Mouse (Mus musculus): ENCODE results near the gene Epb42. TPM values are rescaled to one million over a fixed set of nuclear protein-coding genes. Genes with fewer than 3 reads are reported as not detected.
"Not testable (repeated sequence)": the region's sequence is repeated elsewhere in the genome, so short reads cannot be mapped to it uniquely, and the experiment has no call there.

The Epb42 gene
- not detected for total RNA-seq (2021)

DNA sequence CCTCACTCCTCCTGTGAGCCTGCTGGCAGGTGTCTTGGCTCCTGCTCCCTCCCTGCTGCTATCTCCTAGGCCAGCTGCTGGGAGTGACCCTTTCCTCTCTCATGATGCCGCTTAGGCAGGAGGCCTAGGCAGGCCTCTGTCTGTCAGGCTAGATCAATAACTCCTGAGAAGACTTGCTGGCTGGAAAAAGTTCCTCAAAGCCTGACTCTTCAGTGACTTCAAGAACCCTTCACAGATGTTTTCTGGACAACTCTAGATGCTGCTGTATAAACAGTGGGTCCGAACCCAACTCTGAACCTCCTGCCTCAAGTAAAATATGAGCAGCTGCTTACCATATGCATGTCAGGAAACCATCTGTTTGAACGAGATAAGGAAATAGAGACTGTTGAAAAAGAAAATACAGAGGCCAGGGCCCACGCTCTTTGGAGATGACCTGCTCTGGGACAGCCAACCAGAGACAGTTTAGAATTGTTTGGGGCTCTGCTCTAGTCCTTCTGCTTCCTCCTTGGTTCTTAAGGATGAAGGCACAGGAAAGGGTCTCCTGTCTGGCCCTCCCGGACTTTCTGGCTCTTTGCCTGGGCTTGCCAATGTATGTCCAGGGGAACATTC lies at the start of gene Epb42:
Gene Epb42 (minus strand): TSS at position 340 of the 609 bp plus-strand sequence.
- DNase-seq (ENCODE audit: low spot score in 2 of 2), result no peak
- intact Hi-C loops (cut with DNase I), result no loop called here

DNA sequence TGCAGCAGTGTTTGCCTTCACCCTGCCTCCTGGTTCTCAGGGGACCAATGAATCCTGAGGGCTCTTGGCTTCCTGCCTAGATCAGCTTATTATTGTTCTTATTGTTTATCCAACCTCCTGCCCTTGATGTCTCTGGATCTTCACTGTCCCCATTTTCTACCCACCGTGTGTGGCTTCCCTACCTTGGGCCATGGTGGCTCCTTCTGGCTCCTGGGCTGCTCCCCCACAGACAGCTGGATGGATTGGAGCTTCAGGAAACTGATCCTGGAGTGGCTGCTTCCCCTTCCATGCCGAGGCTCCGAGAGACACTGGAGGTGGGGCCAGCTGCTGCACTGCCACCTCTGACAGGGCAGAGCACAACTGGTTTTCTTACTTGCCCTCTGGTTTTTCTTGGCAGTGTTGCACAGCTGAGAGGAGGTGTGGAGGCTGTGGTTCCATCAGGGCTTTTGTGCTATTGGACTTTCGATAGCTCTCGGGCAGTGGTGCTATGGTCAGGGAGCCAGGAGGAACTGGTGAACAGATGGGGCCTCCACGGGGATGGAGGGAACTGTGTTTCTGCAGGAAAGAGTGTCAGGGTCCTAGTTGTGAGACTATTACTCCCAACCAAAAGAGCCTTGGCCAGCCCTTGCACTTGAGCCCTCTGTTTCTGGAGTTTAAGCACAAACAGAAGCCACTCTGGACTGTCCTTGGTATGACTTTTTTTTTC lies 48.8 kb upstream of the Epb42 start, which contains the start of gene Tgm5:
Gene Tgm5 (minus strand): TSS at position 362 of the 706 bp plus-strand sequence.
- intact Hi-C loops (cut with DNase I), result no loop called here
- DNase-seq (ENCODE audit: low spot score in 2 of 2), result no peak

DNA sequence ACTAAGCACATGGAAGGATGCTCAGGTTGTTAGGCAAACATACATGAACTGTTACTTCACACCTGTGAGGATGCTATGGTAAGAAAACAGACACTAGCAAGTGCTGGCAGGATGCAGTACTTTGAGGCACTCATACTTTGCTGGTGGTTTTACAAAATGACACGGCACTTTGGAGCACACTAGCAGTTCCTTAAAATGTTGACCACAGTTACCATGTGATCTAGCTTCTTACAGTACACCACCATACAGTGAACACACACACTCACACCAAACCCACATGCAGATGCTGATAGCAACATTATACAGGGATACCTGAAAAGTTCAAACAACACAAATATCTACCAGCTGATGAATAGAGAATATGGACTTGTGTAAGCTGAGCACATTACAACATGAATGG lies 45.8 kb upstream of the Epb42 start:
- intact Hi-C loops (cut with DNase I), result no loop called here
- no peak for DNase-seq (ENCODE audit: low spot score in 2 of 2)

DNA sequence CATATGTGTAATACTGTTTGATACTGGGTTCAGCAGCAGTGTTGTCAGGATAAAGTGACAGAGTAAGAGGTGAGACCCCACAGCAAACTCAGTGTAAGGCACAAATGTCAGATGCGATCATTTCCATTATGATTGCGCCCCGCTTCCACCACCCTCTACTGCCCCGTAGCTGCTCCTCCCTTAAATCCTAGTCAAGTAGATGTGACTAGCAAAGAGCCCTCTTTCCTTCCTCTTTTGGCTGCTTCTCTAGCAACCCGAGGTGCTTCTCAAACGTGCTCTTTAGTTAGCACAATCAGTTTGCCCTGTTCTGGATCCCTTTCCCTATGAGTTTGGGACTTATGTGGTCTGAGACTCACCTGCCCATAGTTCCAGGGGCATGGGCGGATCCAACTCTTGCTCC lies 37.9 kb upstream of the Epb42 start:
- intact Hi-C loops (cut with DNase I), result no loop called here
- DNase-seq (ENCODE audit: low spot score in 2 of 2), result no peak

DNA sequence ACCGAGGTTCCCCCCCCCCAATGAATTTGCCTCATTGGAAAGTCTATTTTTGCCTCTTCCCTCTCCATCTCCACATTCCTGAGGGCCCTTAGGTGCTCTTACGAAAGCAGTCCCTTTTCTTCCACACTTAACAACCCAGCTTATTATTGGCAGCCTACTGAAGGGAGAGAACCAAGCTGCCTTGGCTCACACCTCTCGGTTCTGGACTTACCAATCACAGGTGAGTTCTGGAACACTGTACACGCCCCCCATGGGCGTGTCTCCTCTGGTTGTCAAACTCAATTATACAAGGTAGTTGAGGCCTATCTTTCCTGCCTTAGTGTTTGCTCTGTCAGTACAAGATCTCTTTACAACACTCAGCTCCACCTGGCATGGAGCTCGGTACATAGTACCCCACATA lies 35.0 kb upstream of the Epb42 start:
- intact Hi-C loops (cut with DNase I), result no loop called here
- no peak for DNase-seq (ENCODE audit: low spot score in 2 of 2)

DNA sequence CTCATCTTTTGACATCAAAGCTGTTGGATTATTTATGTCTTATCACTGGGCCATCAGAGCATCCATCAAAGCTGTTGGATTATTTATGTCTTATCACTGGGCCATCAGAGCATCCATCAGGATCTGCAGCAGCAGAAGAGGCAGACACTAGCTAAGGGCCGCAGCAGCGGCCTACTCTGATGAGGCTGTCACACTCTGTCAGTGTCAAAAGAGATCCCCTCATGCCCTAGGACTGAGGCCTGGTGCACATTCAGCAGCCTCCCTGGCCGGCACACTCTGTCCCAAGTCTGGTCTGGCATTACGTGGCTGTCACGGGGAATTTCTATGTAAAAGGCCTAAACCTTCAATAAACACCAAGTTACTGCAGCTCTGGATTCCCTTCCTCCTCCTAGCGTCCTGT lies 32.6 kb upstream of the Epb42 start:
- intact Hi-C loops (cut with DNase I), result no loop called here
- DNase-seq (ENCODE audit: low spot score in 2 of 2), result no peak

DNA sequence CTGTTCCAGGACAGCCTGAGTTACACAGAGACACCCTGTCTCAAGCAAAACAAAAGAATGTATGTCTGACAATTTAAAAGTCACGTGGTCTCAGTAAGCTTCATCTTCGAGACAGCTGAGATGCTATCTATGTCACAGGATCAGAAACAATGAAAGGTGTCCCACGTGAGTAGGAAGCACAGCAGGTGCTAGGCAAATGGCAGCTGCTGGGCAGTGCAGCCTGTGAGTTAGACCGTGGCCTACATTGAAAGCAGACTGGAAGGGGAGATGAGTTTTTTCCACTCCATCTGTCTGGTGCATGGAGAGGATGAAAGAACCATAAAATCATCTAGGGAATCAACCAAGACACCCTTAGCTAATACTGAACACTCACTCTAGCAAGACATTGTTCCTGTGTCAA lies 30.2 kb upstream of the Epb42 start:
- intact Hi-C loops (cut with DNase I), result no loop called here

DNA sequence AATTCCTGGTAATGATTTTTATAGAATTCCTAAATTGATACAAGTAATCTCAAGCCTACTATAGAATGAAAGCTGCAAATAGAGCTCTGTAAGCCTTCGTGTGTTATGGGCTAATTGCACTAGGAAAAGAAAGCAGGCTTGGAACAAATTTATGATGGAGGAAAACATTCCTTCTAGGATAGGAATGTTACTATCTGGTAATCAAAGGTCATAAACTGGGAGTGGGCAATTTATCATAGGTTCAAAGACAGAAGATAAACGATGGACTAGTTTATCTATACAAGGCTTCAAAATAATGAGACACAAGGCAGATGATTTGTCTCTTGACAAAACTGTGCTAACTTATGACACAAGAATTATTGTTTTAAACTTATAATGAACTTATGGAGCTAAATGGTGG lies 24.4 kb upstream of the Epb42 start:
- DNase-seq (ENCODE audit: low spot score in 2 of 2), result no peak
- intact Hi-C loops (cut with DNase I), result no loop called here

More for the DNA sequence above, 30.2 kb upstream of the Epb42 start:
- no peak for DNase-seq (ENCODE audit: low spot score in 2 of 2)

DNA sequence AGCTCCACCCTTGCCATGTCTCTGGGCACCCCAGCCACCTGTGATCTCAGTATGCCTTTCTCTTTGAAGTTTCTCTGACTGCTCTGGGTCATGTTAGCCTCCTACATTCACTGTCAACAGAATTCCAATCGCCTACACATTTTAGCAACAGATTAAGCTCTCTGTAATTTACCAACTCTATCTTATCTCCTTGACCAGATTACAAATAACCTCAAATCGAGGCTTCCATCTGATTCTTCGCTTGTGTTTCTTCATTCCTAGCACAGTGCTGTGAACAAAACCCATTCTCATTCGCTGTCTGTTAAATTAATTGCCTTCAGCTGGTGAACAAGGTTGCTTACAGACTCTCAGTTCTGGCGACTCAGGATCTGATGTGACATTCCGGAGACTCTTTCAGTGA lies 21.1 kb upstream of the Epb42 start:
- no peak for DNase-seq (ENCODE audit: low spot score in 2 of 2)
- intact Hi-C loops (cut with DNase I), result no loop called here

DNA sequence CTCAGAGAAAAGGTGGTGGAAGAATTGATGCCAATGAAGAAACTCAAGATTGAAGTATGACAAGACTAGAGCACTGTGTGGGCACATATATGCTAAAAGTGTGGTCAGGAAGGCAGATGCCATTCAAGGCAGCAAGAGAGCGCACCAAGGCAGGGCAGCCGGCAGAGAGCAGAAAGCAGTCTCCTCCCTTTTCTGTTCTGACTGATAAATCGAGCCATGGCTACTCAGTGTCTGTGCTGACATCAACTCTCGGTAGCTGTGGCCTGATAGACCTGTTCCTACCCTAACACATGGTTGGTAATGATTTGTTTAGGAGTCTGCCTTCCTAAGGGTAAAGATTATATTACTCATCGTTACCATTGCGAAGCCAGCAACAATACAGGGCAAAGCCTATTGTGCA lies 19.0 kb upstream of the Epb42 start:
- intact Hi-C loops (cut with DNase I), result no loop called here

DNA sequence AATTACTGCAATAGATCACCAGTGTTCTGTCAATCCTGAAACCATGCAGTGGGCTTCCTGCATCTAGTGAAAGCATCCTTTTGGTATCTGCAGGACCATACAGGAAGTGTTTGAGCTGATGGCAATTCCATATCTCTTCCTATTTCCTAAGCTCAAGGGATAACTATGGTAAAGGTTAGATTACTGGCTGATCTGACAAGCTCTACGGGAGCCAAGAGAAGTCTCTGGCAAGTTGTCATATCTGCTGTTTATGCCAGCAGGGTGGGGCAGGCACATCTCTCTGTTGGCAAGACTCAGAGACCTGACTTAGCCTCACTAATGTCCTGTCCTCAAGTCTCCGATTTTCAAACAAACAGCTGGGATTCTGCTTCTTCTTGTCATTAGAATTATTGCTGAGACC lies 17.2 kb upstream of the Epb42 start:
- intact Hi-C loops (cut with DNase I), result no loop called here
- no peak for DNase-seq (ENCODE audit: low spot score in 2 of 2)

More for the DNA sequence above, 19.0 kb upstream of the Epb42 start:
- no peak for DNase-seq (ENCODE audit: low spot score in 2 of 2)

DNA sequence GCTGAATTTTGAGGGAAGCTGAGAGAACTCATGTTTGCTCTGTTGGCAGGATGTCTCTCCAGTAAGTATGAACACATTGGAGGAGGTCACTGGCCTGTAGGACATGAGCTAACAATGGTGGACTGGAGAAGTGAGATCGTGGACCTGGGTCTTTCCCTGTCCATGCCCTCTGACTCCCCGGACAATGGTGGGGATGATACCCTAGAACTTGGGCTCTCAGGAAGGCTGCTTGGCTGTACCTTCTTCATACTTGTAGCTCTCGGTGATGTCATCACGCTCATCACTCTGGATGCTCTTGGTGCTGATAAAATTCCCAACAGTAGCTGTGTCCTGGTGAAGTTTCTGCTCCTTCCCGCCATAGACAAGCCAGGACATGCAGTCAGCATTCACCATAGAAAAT lies 15.3 kb upstream of the Epb42 start:
- DNase-seq (ENCODE audit: low spot score in 2 of 2), result no peak
- intact Hi-C loops (cut with DNase I), result no loop called here

DNA sequence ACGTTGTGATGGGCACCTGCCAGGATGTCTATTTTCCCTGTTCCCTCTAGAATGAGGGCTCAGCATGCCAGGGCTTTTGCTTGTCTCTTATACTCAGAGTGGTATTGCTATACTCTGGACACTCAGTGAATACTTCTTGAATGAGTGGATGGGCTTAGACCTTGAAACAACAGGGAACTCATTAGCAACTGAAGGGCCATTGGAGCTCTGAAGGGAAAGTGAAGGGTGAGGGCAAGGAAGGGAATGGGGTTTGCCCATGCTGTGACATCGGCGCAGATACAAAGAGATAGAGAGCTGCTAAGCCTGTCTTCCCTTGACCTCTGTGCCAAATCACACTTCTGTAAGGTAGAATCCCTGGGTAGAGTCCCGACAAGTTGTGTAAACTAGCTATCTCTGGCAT lies 8.8 kb upstream of the Epb42 start:
- intact Hi-C loops (cut with DNase I), result no loop called here
- DNase-seq (ENCODE audit: low spot score in 2 of 2), result no peak

DNA sequence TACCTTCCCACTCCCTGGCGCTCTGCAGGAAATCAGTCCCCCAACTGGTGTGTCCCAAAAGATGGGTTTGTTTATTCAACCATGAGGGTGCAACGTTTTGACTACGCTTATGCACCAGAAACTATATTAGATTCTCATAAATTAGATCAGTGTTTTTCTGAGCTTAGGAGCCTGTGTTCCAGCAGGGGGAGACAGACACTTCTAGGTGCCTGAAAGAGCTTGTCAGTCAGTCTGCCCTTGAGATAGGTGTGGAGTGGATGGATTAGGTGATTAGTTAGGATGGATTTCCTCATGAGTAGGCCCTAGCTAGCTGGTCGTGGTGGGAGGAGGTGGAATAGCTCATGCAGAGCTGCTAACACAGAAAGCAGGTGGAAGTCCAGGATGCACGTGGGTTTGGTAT lies 4.2 kb upstream of the Epb42 start:
- intact Hi-C loops (cut with DNase I), result loop anchor here (1.0 kb wide), 1 partner anchor 61 kb away; no protein-coding TSS in a partner anchor
- DNase-seq (ENCODE audit: low spot score in 2 of 2), result peak; percentile 18 to 48

DNA sequence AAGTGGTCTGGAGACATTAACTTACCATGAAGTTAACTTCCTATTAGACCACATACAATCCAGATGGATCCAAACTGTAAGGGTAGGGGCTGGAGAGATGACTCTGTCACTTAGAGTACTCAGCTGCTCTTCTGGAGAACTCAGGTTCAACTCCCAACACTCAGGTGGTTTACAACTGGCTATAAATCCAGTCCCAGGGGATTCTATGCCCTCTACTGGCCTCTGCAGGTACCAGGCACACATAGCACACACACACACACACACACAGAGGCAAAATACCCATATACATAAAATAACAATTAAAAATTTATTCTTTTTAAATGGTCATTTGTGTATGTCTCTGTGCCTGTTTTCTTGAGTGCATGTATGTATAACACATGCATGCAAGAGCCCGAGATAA lies 2.5 kb upstream of the Epb42 start:
- DNase-seq (ENCODE audit: low spot score in 2 of 2), result no peak
- intact Hi-C loops (cut with DNase I), result no loop called here

DNA sequence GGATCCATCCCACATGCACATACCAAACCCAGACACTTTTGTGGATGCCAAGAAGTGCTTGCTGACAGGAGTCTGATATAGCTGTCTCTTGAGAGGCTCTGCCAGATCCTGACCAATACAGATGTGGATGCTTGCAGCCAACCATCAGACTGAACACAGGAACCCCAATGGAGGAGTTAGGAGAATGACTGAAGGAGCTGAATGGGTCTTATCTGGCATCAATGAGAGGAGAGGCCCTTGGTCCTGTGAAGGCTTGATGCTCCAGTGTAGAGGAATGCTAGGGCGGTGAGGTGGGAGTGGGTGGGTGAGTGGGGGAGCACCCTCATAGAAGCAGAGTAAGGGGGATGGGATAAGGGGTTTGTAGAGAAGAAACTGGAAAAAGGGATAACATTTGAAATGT lies 2.0 kb upstream of the Epb42 start:
- intact Hi-C loops (cut with DNase I), result not testable (repeated sequence)

DNA sequence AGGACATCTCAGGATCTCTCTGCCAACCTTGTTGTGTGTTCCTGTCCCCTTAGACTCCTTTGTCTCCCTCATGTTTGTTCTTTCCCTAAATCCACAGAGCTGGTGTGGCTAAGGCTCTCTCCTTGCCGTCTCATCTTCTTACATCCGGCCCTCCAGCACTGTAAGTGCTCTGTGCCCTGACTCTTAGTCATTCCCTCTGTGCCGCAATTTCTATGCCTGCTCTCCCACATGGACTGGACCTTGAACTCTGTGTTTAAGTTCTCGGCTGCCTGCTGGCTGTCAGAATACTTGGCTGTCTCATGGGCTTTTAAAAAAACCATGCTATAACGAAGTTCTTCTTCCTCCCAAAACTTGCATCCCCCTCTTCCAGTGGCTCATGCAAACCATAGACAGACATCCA lies 14.0 kb downstream of the Epb42 start:
- intact Hi-C loops (cut with DNase I), result no loop called here
- no peak for DNase-seq (ENCODE audit: low spot score in 2 of 2)

More for the DNA sequence above, 2.0 kb upstream of the Epb42 start:
- not testable (repeated sequence) for DNase-seq (ENCODE audit: low spot score in 2 of 2)

DNA sequence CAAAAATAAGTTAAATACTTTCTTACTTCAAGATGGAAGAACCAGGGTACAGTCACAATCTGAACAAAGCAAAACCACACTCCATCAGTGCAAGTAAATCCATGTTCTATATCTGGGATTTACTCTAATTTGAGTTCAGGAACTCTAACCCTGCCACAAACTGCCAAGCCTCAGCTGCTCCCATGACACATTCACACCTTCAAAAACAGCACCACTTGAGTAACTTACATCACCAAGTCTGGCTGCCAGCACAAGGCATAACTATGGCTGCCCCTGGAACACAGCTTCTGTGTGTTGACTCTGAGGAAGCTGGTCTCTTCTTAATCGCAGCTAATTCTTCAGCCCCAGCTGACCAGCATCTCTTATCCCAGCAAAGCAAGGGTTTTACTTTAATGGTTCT lies 19.7 kb downstream of the Epb42 start:
- DNase-seq (ENCODE audit: low spot score in 2 of 2), result no peak
- intact Hi-C loops (cut with DNase I), result no loop called here

DNA sequence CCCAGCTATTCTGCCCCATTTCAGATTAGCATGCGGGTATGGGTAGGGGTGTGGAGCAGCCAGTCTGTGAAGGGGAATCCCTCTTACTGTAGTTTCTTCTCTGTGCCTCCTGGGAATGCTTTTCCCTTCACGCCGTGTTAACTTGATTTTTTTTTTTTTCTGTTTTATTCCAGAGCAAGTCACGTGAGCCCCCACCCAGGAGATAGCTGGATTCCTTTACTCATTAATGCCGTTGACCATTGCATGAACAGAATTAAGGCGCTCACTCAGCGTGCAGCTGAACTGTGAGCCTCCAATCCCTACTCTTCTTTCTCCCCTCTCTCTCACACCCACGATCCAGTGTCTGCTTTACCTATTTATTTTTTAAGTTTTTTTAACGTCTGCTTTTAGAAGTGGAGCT lies 20.6 kb downstream of the Epb42 start:
- no peak for DNase-seq (ENCODE audit: low spot score in 2 of 2)
- intact Hi-C loops (cut with DNase I), result no loop called here

DNA sequence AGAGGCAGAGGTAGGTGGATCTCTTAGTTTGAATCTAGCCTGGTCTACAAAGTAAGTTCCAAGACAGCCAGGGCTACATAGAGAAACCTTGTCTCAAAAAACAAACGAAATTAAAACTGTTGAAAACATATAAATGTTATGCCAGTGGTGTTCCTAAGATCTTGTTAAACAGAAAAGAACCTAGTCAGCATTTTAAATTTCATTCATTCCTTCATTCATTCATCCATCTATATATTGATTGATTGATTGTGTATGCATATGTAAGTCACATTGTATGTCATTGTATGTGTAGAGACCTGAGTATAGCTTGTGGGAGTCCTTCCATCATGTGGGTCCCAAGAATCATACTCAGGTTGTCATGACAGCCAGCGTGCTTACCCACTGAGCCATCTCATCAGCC lies 21.4 kb downstream of the Epb42 start:
- intact Hi-C loops (cut with DNase I), result no loop called here
- DNase-seq (ENCODE audit: low spot score in 2 of 2), result no peak

DNA sequence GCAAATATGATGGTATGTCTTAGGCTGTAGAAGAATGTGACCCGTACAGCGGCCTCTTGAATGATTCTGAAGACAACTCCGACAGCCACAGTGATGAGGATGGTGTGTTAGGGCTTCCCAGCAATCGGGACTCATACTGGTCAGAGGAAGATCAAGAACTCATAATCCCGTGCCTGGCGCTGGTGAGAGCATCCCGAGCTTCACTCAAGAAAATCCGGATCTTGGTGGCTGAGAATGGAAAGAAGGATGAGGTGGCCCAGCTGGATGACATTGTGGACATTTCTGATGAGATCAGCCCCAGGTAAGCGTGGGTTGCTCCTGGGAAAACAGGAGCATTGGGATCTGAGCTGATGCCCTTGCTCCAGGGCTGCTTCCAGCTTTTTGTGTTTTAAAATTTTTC lies 24.2 kb downstream of the Epb42 start:
- DNase-seq (ENCODE audit: low spot score in 2 of 2), result no peak
- intact Hi-C loops (cut with DNase I), result no loop called here

All from left cerebral cortex, postnatal 25 days (tissue).